Mouse (Mus musculus) MEL (cell line): ENCODE data around the gene Rhoj. TPM values are rescaled to one million over a fixed set of nuclear protein-coding genes. Genes with fewer than 3 reads are reported as not detected.

ENCODE experiments used
- DNase-seq: peaks from one replicate; pipeline ENCODE4 v3.0.0; 2011; ENCODE audit warnings: low read depth, low spot score
- H3K27ac ChIP-seq: 2 replicates; pipeline ENCODE4 v1.5.1; 2012; ENCODE audit warnings: low read depth, mild to moderate bottlenecking, control low read depth, low read length, moderate library complexity; ENCODE audit not compliant: control insufficient read depth
- H3K27me3 ChIP-seq, 2 experiments: fragments of 150-350 bp in 1 of 2; sonication (generic) in 1 of 2; 2 replicates each; pipeline ENCODE4 v1.6.1; 2012; ENCODE audit warnings: low read length in 2 of 2, mild to moderate bottlenecking in 2 of 2, improper control_type of control experiment in 1 of 2, moderate library complexity in 1 of 2; ENCODE audit not compliant: insufficient read depth in 2 of 2, control insufficient read depth in 1 of 2
- H3K36me3 ChIP-seq, 2 experiments: 2 replicates each; pipeline ENCODE4 v1.6.1; 2012 to 2014; ENCODE audit warnings: low read length in 2 of 2, improper control_type of control experiment in 1 of 2, inconsistent platforms in 1 of 2, mild to moderate bottlenecking in 1 of 2; ENCODE audit not compliant: insufficient read depth in 2 of 2, control insufficient read depth in 1 of 2
- H3K4me1 ChIP-seq, 2 experiments: fragments of 150-350 bp in 1 of 2; sonication (generic) in 1 of 2; 2 replicates each; pipeline ENCODE4 v1.6.1; 2012; ENCODE audit warnings: low read length in 2 of 2, improper control_type of control experiment in 1 of 2, mild to moderate bottlenecking in 1 of 2; ENCODE audit not compliant: insufficient read depth in 2 of 2, control insufficient read depth in 1 of 2
- H3K4me3 ChIP-seq, 2 experiments: fragments of 150-350 bp in 1 of 2; sonication (generic) in 1 of 2; 2 replicates each; pipeline ENCODE4 v1.5.1; 2012; ENCODE audit warnings: low read depth in 2 of 2, low read length in 2 of 2, mild to moderate bottlenecking in 2 of 2, moderate library complexity in 2 of 2, control low read depth in 1 of 2, improper control_type of control experiment in 1 of 2; ENCODE audit not compliant: control insufficient read depth in 1 of 2, insufficient read depth in 1 of 2
- H3K79me2 ChIP-seq: 2 replicates; pipeline ENCODE4 v1.6.1; 2012; ENCODE audit warnings: mild to moderate bottlenecking, low read length, moderate library complexity; ENCODE audit not compliant: control insufficient read depth, poor library complexity, insufficient read depth
- H3K9ac ChIP-seq: 2 replicates; pipeline ENCODE4 v1.6.1; 2012; ENCODE audit warnings: low read depth, mild to moderate bottlenecking, control low read depth, low read length, moderate library complexity; ENCODE audit not compliant: control insufficient read depth, poor library complexity, severe bottlenecking
- H3K9me3 ChIP-seq: fragments of 150-350 bp; sonication (generic); replicated peaks from 2 replicates; pipeline ENCODE4 v1.6.1; 2012; ENCODE audit warnings: mild to moderate bottlenecking, low read length, improper control_type of control experiment, moderate library complexity; ENCODE audit not compliant: insufficient read depth
- E2F4 ChIP-seq: IDR thresholded peaks from 2 replicates; pipeline ENCODE4 v1.6.1; 2011; ENCODE audit warnings: low read depth, low read length, improper control_type of control experiment, borderline replicate concordance
- EP300 ChIP-seq, 2 experiments: IDR thresholded peaks; 2 replicates each; pipeline ENCODE4 v1.6.1; 2011; ENCODE audit warnings: improper control_type of control experiment in 2 of 2, low read length in 2 of 2, low read depth in 1 of 2, mild to moderate bottlenecking in 1 of 2
- GATA1 ChIP-seq: IDR thresholded peaks from 2 replicates; pipeline ENCODE4 v1.6.1; 2011; ENCODE audit warnings: low read depth, low read length, improper control_type of control experiment
- HCFC1 ChIP-seq: IDR thresholded peaks from 2 replicates; pipeline ENCODE4 v1.6.1; 2012; ENCODE audit warnings: low read depth, mild to moderate bottlenecking, inconsistent platforms, low read length, improper control_type of control experiment, moderate library complexity
- JUND ChIP-seq: IDR thresholded peaks from 2 replicates; pipeline ENCODE4 v1.6.1; 2011; ENCODE audit warnings: low read depth, mild to moderate bottlenecking, improper control_type of control experiment, low read length
- MXI1 ChIP-seq: IDR thresholded peaks from 2 replicates; pipeline ENCODE4 v1.6.1; 2011; ENCODE audit warnings: mild to moderate bottlenecking, low read depth, low read length, improper control_type of control experiment
- POLR2A ChIP-seq, 2 experiments: IDR thresholded peaks; 2 replicates each; pipeline ENCODE4 v1.6.1; 2011 to 2012; ENCODE audit warnings: low read length in 2 of 2, mild to moderate bottlenecking in 2 of 2, control low read depth in 1 of 2, improper control_type of control experiment in 1 of 2, low read depth in 1 of 2, moderate library complexity in 1 of 2; ENCODE audit not compliant: control insufficient read depth in 1 of 2, insufficient read depth in 1 of 2, poor library complexity in 1 of 2
- POLR2AphosphoS5 ChIP-seq: IDR thresholded peaks from 2 replicates; pipeline ENCODE4 v1.6.1; 2012; ENCODE audit warnings: low read depth, borderline replicate concordance, mild to moderate bottlenecking, inconsistent platforms, low read length, moderate library complexity, mixed read lengths
- RCOR1 ChIP-seq: IDR thresholded peaks from 2 replicates; pipeline ENCODE4 v1.6.1; 2012; ENCODE audit warnings: low read depth, mild to moderate bottlenecking, inconsistent platforms, low read length, improper control_type of control experiment
- TBP ChIP-seq: IDR thresholded peaks from 2 replicates; pipeline ENCODE4 v1.8.0; 2011; ENCODE audit warnings: low read depth, low read length, improper control_type of control experiment
- TCF12 ChIP-seq: IDR thresholded peaks from 2 replicates; pipeline ENCODE4 v1.6.1; 2014; ENCODE audit warnings: low read depth, mild to moderate bottlenecking, inconsistent platforms, low read length, improper control_type of control experiment, moderate library complexity
- ZKSCAN1 ChIP-seq: IDR thresholded peaks from 2 replicates; pipeline ENCODE4 v1.6.1; 2012; ENCODE audit warnings: low read depth, mild to moderate bottlenecking, inconsistent platforms, low read length, improper control_type of control experiment, moderate library complexity
- polyA plus RNA-seq, 2 experiments: library from polyadenylated mRNA; stranded (reverse) in 1 of 2; unstranded in 1 of 2; fragments of >175 nt in 1 of 2; fragments of >200 nt in 1 of 2; gene quantifications; 2 replicates each; pipeline versions ENCODE4 v1.2.1 to v1.2.4; 2012; ENCODE audit warnings: low replicate concordance in 2 of 2, low read depth in 1 of 2; ENCODE audit not compliant: insufficient read length in 2 of 2, insufficient read depth in 1 of 2, missing spikeins in 1 of 2
- total RNA-seq: library from RNA; depleted of rRNA; stranded (reverse); fragments of 300-350 nt; gene quantifications from 2 replicates; pipeline ENCODE4 v1.2.3, GENCODE M21; 2012; rRNA removed

Gene Rhoj
- total and polyA plus RNA-seq, 3 experiments = not detected

GRCm38 (mm10) chr12:75450592-75450991 lies 142.5 kb downstream of the Rhoj start:
- DNase-seq = no peak
- Histone ChIP-seq H3K9me3 (no peaks in the 10 kb centered on the region), H3K36me3 (no peaks in the 10 kb centered on the region), H3K27ac (no peak overlapping the region), H3K79me2 (no peaks in the 10 kb centered on the region), H3K27me3 (no peaks in the 10 kb centered on the region), H3K4me3 (no peak overlapping the region), H3K4me1 (no peaks in the 10 kb centered on the region), H3K9ac (no peak overlapping the region)
- TF ChIP-seq RCOR1 (no peak), TBP (no peak), JUND (no peak), ZKSCAN1 (no peak), POLR2AphosphoS5 (no peak), HCFC1 (no peak), E2F4 (no peak), TCF12 (no peak), GATA1 (no peak), POLR2A (IDR thresholded peaks at IDR 0.05; ENCODE audit: control insufficient read depth in 1 of 2, insufficient read depth in 1 of 2, low read depth in 1 of 2, low read length in 2 of 2, poor library complexity in 1 of 2) (no peak), MXI1 (no peak), EP300 (IDR thresholded peaks at IDR 0.05; ENCODE audit: low read depth in 1 of 2, low read length in 2 of 2) (no peak)

Other genes with a start within 250 kb of the Rhoj start
- gene Kcnh5, start 131.0 kb upstream of the Rhoj start, total RNA-seq = not detected in 2 replicates
- not detected for gene Kcnh5, start 131.0 kb upstream of the Rhoj start, polyA plus RNA-seq
- not detected in 2 replicates for gene Gphb5, start 108.5 kb downstream of the Rhoj start, total RNA-seq
- gene Gphb5, start 108.5 kb downstream of the Rhoj start, polyA plus RNA-seq = not detected